Mouse (Mus musculus) cortical plate, adult 2 months (tissue): ENCODE data around the gene Lancl1. TPM values are rescaled to one million over a fixed set of nuclear protein-coding genes. Genes with fewer than 3 reads are reported as not detected.

ENCODE experiments used
- H3K27ac ChIP-seq: fragments of 200-500 bp; 2 replicates; pipeline ENCODE4 v1.5.1; 2012; ENCODE audit warnings: low read length, control low read depth, inconsistent platforms; ENCODE audit not compliant: insufficient read depth
- H3K4me1 ChIP-seq: fragments of 200-500 bp; 2 replicates; pipeline ENCODE4 v1.6.1; 2011; ENCODE audit warnings: low read length; ENCODE audit not compliant: control insufficient read depth, insufficient read depth
- H3K4me3 ChIP-seq: fragments of 200-500 bp; 2 replicates; pipeline ENCODE4 v1.5.1; 2011; ENCODE audit warnings: mild to moderate bottlenecking, low read length, control low read depth; ENCODE audit not compliant: insufficient read depth
- CTCF ChIP-seq: fragments of 200-500 bp; IDR thresholded peaks from 2 replicates; pipeline ENCODE4 v1.5.1; 2011; ENCODE audit warnings: mild to moderate bottlenecking, control low read depth, low read length; ENCODE audit not compliant: insufficient read depth; ENCODE audit errors: extremely low read depth
- POLR2A ChIP-seq: fragments of 200-500 bp; IDR thresholded peaks from 2 replicates; pipeline ENCODE4 v1.6.1; 2011; ENCODE audit warnings: mild to moderate bottlenecking, low read length, control low read depth; ENCODE audit not compliant: insufficient read depth; ENCODE audit errors: extremely low read depth
- polyA plus RNA-seq: library from polyadenylated mRNA; depleted of rRNA; stranded (reverse); fragments of >200 nt; gene quantifications from 2 replicates; pipeline ENCODE4 v1.2.3, GENCODE M21; 2012

The Lancl1 gene
- polyA plus RNA-seq, 1 experiment: 228 TPM

DNA sequence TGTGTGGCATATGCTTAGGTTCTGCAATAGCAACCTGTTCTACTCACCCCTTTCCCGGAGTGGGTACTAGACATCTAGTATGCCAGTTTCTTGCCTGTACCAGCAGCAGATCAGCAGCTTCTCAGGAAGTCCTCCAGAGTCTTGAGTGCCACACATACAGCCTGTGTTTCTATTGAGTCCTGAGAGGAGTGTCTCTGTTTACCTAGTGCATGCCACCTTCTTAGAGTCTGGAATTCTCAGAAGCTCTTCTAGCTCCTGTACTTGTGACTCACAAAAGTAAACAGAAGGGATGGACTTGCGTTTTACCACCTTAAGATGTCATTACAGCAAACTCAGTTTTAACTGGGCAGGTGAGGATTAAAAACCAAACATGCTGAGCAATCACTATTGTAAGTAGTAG, 41.9 kb downstream of the Lancl1 start:
- Histone ChIP-seq H3K27ac (no peak overlapping the region), H3K4me1 (peaks cover 1% of the 10 kb centered on the region; the same call in 1 of the 2 replicates)
- no peak for TF ChIP-seq CTCF
- no peak for TF ChIP-seq POLR2A

DNA sequence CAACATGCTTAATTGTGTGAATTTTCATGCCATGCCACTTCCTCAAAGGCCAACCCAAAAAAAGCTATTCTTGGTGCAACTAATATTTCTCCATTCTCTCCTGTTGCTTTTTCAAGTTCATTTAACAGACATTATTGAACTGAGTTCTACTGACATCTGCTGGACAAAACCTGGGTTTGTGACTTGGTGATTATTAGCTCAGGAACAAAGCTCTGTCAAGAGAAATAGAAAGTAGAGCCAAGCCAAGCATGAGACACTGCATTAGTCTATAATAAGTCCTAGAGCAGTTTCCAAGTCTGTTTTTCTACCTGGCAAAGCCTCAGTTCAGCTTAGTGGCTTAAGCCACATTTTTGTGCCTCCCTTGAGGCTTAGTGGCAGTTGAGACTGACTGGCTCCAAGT, 45.9 kb downstream of the Lancl1 start:
- no peak overlapping the region for H3K27ac ChIP-seq
- H3K4me3 ChIP-seq: no peak overlapping the region
- peaks cover 1% of the 10 kb centered on the region; the same call in 1 of the 2 replicates for H3K4me1 ChIP-seq
- TF ChIP-seq CTCF: peak; percentile 21; the same call in 1 of the 2 replicates
- TF ChIP-seq POLR2A: no peak

More for the DNA sequence above, 41.9 kb downstream of the Lancl1 start:
- no peak overlapping the region for H3K4me3 ChIP-seq

DNA sequence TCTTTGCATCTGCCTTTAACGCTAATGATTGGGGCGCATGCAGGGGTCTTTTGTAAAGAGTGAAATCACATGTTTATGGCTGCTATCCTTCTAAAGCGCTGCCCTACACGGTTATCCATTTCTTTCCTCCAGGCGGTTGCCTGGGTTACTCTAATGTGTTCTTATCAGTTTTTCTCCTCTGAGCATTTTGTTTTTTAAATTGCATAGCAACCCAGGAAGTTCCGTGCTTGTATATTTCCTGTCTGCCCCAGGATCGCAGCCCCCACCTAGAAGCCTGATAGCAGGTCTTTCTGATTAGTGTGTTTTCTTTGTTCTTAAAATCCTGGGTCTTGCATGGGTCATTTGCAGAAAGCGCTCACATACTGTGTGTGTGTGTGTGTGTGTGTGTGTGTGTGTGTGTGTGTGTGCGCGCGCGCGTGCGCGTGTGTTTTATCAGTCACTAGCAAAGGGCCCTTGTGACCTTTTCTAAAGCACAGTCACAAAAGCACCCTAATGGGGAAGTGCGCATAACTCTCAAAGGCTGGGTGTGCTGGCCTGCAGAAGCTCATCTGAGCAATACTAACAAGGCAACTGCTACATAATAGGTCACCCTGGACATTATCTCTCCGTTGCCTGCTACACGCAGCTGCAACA, 51.0 kb downstream of the Lancl1 start:
- no peak overlapping the region for H3K4me3 ChIP-seq
- TF ChIP-seq POLR2A (no peak), CTCF (no peak)
- no peak overlapping the region for H3K27ac ChIP-seq
- H3K4me1 ChIP-seq: no peaks in the 10 kb centered on the region

DNA sequence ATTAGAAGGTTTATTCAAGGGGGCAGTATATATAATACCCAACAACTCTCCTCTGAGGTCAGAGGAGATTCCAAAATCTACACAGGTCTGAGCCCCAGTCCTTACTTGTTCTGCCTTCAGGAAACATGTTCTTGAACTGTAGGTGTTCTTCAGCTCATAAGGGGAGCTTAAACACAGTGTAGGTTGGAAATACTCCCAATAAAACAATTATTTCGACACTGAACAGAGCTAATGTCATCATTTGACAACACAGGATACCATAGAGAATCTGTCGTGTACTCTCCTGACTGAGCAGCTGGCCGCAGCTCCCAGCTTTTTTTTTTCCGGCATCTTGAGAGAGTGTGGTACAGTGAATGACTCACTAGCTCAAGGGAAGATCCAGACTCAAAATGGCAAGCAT, 52.8 kb downstream of the Lancl1 start:
- TF ChIP-seq POLR2A (no peak), CTCF (no peak)
- no peaks in the 10 kb centered on the region for H3K4me1 ChIP-seq
- H3K27ac ChIP-seq: no peak overlapping the region
- H3K4me3 ChIP-seq: no peak overlapping the region

DNA sequence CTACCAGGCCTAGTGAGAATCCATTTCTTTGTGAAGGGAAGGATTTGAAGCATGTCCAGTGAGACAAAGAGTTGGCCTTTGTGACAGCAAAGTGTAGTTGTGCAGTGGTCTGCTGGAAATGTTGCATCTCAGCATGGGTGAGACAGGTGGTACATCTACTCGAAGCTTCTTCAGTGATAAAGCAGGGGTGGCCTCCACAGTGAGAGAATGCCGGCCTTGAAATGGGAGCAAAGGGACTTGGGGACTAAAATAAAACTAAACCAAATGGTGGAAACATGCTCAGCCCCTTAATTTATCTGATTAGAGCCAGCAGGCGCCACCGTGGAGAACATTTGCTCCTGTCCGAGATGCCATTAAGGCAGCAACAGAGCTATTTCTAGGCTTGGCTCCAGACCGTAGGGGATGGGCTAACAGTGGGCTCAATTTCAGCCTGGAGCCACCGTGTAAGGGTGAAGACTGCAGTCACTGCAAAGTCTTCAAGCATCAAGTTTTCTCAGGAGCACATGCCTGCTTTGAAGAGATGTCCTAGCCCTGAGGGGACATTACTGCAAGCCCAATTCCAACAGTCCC, 53.5 kb downstream of the Lancl1 start:
- Histone ChIP-seq H3K4me3 (no peak overlapping the region), H3K27ac (no peak overlapping the region), H3K4me1 (no peaks in the 10 kb centered on the region)
- TF ChIP-seq CTCF (no peak), POLR2A (no peak)

DNA sequence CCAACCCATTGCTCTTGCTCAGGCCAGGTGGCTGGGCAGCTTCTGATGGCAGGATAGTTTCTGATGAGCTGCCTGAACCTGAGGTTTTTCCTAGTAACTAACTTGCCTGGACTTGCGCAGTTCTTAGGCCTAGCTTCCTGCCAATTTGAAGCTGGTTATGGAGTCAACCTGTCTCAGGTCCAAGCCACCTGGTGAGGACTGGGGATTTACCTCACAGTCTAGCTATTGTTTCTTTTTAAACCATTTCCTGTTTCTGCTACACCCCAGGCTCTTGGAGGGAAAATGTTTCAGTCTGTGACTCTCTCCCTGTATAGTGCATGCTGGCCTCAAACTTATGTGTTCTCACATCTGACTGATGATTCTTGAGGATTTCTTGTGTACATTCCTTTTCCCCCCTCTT, 58.5 kb downstream of the Lancl1 start:
- TF ChIP-seq POLR2A: no peak
- no peak for TF ChIP-seq CTCF
- Histone ChIP-seq H3K4me3 (no peak overlapping the region), H3K27ac (no peak overlapping the region), H3K4me1 (no peaks in the 10 kb centered on the region)

DNA sequence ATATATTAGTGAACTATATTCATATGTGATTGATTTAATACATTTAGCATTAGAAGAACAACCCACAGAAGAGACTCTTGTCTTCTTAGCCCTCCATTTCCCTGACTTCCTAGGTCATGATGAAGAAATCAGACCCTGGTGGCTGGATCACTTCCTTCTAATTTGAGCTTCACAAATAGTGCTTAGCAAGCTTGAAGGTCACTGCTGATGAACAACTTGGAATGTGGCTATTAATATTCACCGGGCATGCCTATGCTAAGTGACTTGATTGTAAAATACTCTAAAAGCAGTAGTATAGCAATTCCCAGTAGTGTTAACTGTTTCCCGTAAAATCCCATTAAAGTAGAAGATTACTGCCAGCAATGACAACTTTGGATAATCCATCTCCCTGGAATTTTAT, 63.2 kb downstream of the Lancl1 start:
- TF ChIP-seq CTCF (no peak), POLR2A (no peak)
- H3K27ac ChIP-seq: no peak overlapping the region
- H3K4me3 ChIP-seq: no peak overlapping the region
- no peaks in the 10 kb centered on the region for H3K4me1 ChIP-seq

DNA sequence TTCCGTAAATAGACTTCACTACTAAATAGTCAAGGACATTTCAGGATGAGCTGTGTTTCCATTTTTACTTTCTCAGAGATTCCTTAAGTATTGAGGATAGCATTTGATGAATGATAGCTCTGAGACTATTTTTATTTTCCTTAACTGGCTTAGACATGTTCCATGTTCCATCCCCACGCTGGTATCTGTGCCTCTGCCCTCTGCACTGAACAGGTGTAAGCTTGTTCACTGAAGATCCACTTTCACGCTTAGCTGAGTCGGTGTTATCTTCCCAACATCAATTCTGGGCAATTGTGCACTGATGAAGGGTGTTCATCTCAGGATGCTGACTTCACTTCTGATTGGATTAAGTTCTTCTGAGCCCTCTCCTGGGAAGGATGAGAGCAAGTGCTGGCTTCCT, 73.8 kb downstream of the Lancl1 start:
- TF ChIP-seq CTCF: no peak
- TF ChIP-seq POLR2A: no peak

DNA sequence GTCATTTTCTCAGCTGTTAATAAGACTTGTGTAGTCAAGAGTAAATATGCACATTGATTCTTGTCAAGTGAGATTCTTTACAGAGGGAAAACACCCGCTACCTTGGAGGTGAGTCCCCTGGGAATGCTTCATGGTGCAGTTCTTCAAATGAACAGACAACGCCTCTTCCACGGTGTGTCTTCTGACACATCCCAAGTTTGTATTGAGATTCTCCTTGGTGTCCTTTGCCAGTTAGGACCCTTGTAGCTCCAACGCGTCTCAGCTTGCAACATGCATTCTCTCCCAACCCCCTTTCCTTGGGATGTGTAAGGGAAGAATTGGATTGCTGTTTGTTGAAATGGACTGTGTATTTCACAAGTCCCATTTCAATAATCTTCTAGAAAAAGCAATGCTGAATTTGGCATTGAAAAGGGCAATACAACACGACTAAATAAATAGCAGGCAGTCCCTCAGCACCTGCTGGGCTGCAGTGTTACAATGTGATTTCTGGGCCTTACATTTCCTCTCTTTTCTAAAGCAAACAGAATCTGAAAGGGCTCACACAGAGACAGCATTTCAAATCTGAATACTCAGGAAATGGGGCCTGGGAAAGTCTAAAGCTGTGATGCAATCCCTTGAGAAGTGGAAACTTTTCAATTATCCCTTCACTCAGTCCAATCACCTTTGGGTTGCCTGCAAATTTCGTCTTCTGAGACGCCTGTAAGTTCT, 78.0 kb downstream of the Lancl1 start:
- no peak overlapping the region for H3K27ac ChIP-seq
- TF ChIP-seq POLR2A: no peak
- TF ChIP-seq CTCF: no peak
- H3K4me1 ChIP-seq: peaks cover 1% of the 10 kb centered on the region; the same call in 1 of the 2 replicates
- H3K4me3 ChIP-seq: no peak overlapping the region

More for the DNA sequence above, 73.8 kb downstream of the Lancl1 start:
- Histone ChIP-seq H3K27ac (no peak overlapping the region), H3K4me3 (no peak overlapping the region), H3K4me1 (peaks cover 1% of the 10 kb centered on the region; the same call in 1 of the 2 replicates)
